Mouse (Mus musculus) right cerebral cortex, adult 18-20 months (tissue): ENCODE results near the gene Fmo2.
A peak's percentile ranks its signal among the peaks of the same experiment; 100 is the strongest.

Source experiments
- DNase-seq: peaks from one replicate; pipeline ENCODE4 v3.0.0; 2022; ENCODE audit warnings: mixed read lengths

Gene Fmo2

GRCm38 (mm10) chr1:162897838-162898811, at the start of gene Fmo2:
Fmo2 (minus strand) TSS chr1:162898726.
- DNase-seq, result no peak

GRCm38 (mm10) chr1:162947934-162948333, 49.4 kb upstream of the Fmo2 start:
- DNase-seq, result no peak

GRCm38 (mm10) chr1:162946837-162947558, 48.5 kb upstream of the Fmo2 start:
- no peak for DNase-seq

- DNase-seq, result no peak
Observed at GRCm38 (mm10) chr1:162943700-162944099, 45.2 kb upstream of the Fmo2 start.

- DNase-seq, result no peak
Observed at GRCm38 (mm10) chr1:162938696-162939351, 40.3 kb upstream of the Fmo2 start.

GRCm38 (mm10) chr1:162937970-162938695, 39.6 kb upstream of the Fmo2 start:
- DNase-seq, result no peak

GRCm38 (mm10) chr1:162937415-162937814, 38.9 kb upstream of the Fmo2 start, which contains the start of gene Fmo6:
Fmo6 (minus strand) TSS chr1:162937515.
- no peak for DNase-seq

- peak; percentile 4 for DNase-seq
Observed at GRCm38 (mm10) chr1:162934374-162935012, 36.0 kb upstream of the Fmo2 start.

- DNase-seq, result no peak
Observed at GRCm38 (mm10) chr1:162932386-162932785, 33.9 kb upstream of the Fmo2 start.

- DNase-seq, result no peak
Observed at GRCm38 (mm10) chr1:162931880-162932279, 33.4 kb upstream of the Fmo2 start.

- DNase-seq, result no peak
Observed at GRCm38 (mm10) chr1:162931310-162931875, 32.9 kb upstream of the Fmo2 start.

GRCm38 (mm10) chr1:162930631-162931030, 32.1 kb upstream of the Fmo2 start:
- DNase-seq, result no peak

- no peak for DNase-seq
Observed at GRCm38 (mm10) chr1:162929146-162929545, 30.6 kb upstream of the Fmo2 start.

- no peak for DNase-seq
Observed at GRCm38 (mm10) chr1:162925121-162925520, 26.6 kb upstream of the Fmo2 start.

GRCm38 (mm10) chr1:162916661-162917060, 18.1 kb upstream of the Fmo2 start:
- no peak for DNase-seq

GRCm38 (mm10) chr1:162914932-162915556, 16.5 kb upstream of the Fmo2 start:
- DNase-seq, result no peak

GRCm38 (mm10) chr1:162912085-162912484, 13.6 kb upstream of the Fmo2 start:
- DNase-seq, result no peak

GRCm38 (mm10) chr1:162901879-162902278, 3.4 kb upstream of the Fmo2 start:
- DNase-seq, result no peak

GRCm38 (mm10) chr1:162895900-162896299, 2.6 kb downstream of the Fmo2 start:
- peak; percentile 55 for DNase-seq

- DNase-seq, result no peak
Observed at GRCm38 (mm10) chr1:162893014-162893413, 5.5 kb downstream of the Fmo2 start.

- DNase-seq, result no peak
Observed at GRCm38 (mm10) chr1:162891980-162892451, 6.5 kb downstream of the Fmo2 start.
